Mouse (Mus musculus) gastrocnemius, adult 18-20 months (tissue): Measurements from ENCODE around the gene Ccn5. TPM values are rescaled to one million over a fixed set of nuclear protein-coding genes. Genes with fewer than 3 reads are reported as not detected.

Experiments used
- DNase-seq: peaks from one replicate; pipeline ENCODE4 v3.0.0; 2021; ENCODE audit warnings: low spot score
- total RNA-seq, 2 experiments: library from RNA; stranded (reverse); gene quantifications; 2 replicates each; pipeline ENCODE4 v1.2.3; 2021

The Ccn5 gene
- total RNA-seq, 2 experiments from 2014 or later, result 0.82 to 0.95 TPM

- DNase-seq, result no peak
Observed at GRCm38 (mm10) chr2:163839519-163839918, 18.9 kb downstream of the Ccn5 start.

- no peak for DNase-seq
Observed at GRCm38 (mm10) chr2:163842043-163842442, 21.4 kb downstream of the Ccn5 start.

GRCm38 (mm10) chr2:163853461-163853901 is 32.8 kb downstream of the Ccn5 start, which contains the start of gene Kcnk15:
Gene Kcnk15, plus strand, starts transcription at chr2:163853651.
- no peak for DNase-seq

GRCm38 (mm10) chr2:163857233-163857632 is 36.6 kb downstream of the Ccn5 start:
- no peak for DNase-seq

- peak; percentile 7 for DNase-seq
Observed at GRCm38 (mm10) chr2:163858254-163858947, 37.7 kb downstream of the Ccn5 start.

- DNase-seq, result no peak
Observed at GRCm38 (mm10) chr2:163865311-163865710, 44.6 kb downstream of the Ccn5 start.

- no peak for DNase-seq
Observed at GRCm38 (mm10) chr2:163866061-163866460, 45.4 kb downstream of the Ccn5 start.

GRCm38 (mm10) chr2:163869783-163870182 is 49.1 kb downstream of the Ccn5 start:
- no peak for DNase-seq

GRCm38 (mm10) chr2:163871266-163871665 is 50.6 kb downstream of the Ccn5 start:
- no peak for DNase-seq

GRCm38 (mm10) chr2:163871906-163872305 is 51.2 kb downstream of the Ccn5 start:
- DNase-seq, result no peak

GRCm38 (mm10) chr2:163874877-163875276 is 54.2 kb downstream of the Ccn5 start:
- no peak for DNase-seq

GRCm38 (mm10) chr2:163875484-163875883 is 54.8 kb downstream of the Ccn5 start:
- DNase-seq, result no peak

GRCm38 (mm10) chr2:163876830-163877498 is 56.3 kb downstream of the Ccn5 start:
- DNase-seq, result no peak

- peak; percentile 48 for DNase-seq
Observed at GRCm38 (mm10) chr2:163880891-163881290, 60.2 kb downstream of the Ccn5 start.

Other genes starting within 250 kb of the Ccn5 start
- 1 to 10 TPM; 4.2 to 4.9 TPM for gene Ttpal, start 218.5 kb upstream of the Ccn5 start, total RNA-seq
- gene Serinc3, start 175.7 kb upstream of the Ccn5 start, total RNA-seq, result 100 to 1,000 TPM; 103 to 119 TPM
- gene Pkig, start 162.5 kb upstream of the Ccn5 start, total RNA-seq, result 100 to 1,000 TPM; 113 to 126 TPM
- under 1 TPM; 0.26 to 0.43 TPM for gene Ada, start 70.6 kb upstream of the Ccn5 start, total RNA-seq
- gene Kcnk15, start 32.8 kb downstream of the Ccn5 start, total RNA-seq, result not detected
- gene Rims4, start 97.8 kb downstream of the Ccn5 start, total RNA-seq, result 1 to 10 TPM; 1.4 to 3.2 TPM
- gene Ywhab, start 174.1 kb downstream of the Ccn5 start, total RNA-seq, result 10 to 100 TPM; 39.3 to 42.4 TPM
- under 1 TPM in 1 of 2 experiments, not detected in 1; 0.62 TPM for gene Pabpc1l, start 204.6 kb downstream of the Ccn5 start, total RNA-seq
- gene Stk4, start 249.5 kb downstream of the Ccn5 start, total RNA-seq, result 1 to 10 TPM; 8.3 to 9.2 TPM